Comparison of ENCODE assay signal across 23 mouse cellular contexts in genomic region chr6:138072963-138073339, GRCm38 (mm10). TPM values are rescaled to one million over a fixed set of nuclear protein-coding genes. Genes with fewer than 3 reads are reported as not detected.
DNase-seq lines count a peak whose midpoint lies in the region; ATAC-seq and TF ChIP-seq lines count a peak whose summit lies in the region.
"Had no signal": no experiment of that assay in that cellular context is flagged by ENCODE, and none has a peak within 500 bp of the region (broad histone marks: within the 10 kb centered on the region; RNA-seq: fewer than 3 reads in every experiment).

No protein-coding gene starts in this region.

- H3K27ac ChIP-seq in forebrain, embryonic 12.5 days = no peak overlapping the region
- H3K27ac ChIP-seq in forebrain, embryonic 10.5 days = no peak overlapping the region
- H3K27ac ChIP-seq in liver, adult 2 months (replicated peaks; ENCODE audit: insufficient read depth, low read depth, low read length) = peak overlapping the region; percentile 99
- H3K27ac ChIP-seq in liver, embryonic 11.5 days (ENCODE audit: low read depth, low read length) = no peak overlapping the region
- no peak overlapping the region for H3K27ac ChIP-seq in embryonic facial prominence, embryonic 11.5 days (replicated peaks; ENCODE audit: low read depth, low read length)
- 0 out of 2 replicates have a peak overlapping the region, but pooled peaks have one; percentile 24 for H3K27ac ChIP-seq in limb, embryonic 12.5 days
- H3K27ac ChIP-seq: heart, embryonic 13.5 days; hindbrain, postnatal 0 days; liver, embryonic 15.5 days had no signal

- H3K9ac ChIP-seq in forebrain, embryonic 12.5 days = no peak overlapping the region
- H3K9ac ChIP-seq in liver, adult 2 months (ENCODE audit: low read depth, low read length) = peak overlapping the region; percentile 66
- H3K9ac ChIP-seq in liver, embryonic 11.5 days (ENCODE audit: low read depth, low read length) = no peak overlapping the region
- H3K9ac ChIP-seq in embryonic facial prominence, embryonic 11.5 days (replicated peaks; ENCODE audit: low read length) = no peak overlapping the region
- no peak overlapping the region for H3K9ac ChIP-seq in limb, embryonic 12.5 days (replicated peaks)
- H3K9ac ChIP-seq: heart, embryonic 13.5 days; liver, embryonic 15.5 days had no signal

- TF ChIP-seq CTCF in liver, adult 2 months (IDR thresholded peaks at IDR 0.05; ENCODE audit: low read depth, low read length) = no peak

- H3K4me1 ChIP-seq in forebrain, embryonic 12.5 days = peaks cover 9% of the 10 kb centered on the region; the same call in 1 of the 2 replicates
- H3K4me1 ChIP-seq in forebrain, embryonic 10.5 days = peaks cover 23% of the 10 kb centered on the region
- H3K4me1 ChIP-seq in liver, adult 2 months (ENCODE audit: control insufficient read depth, insufficient read depth, low read length) = peaks cover 35% of the 10 kb centered on the region
- H3K4me1 ChIP-seq in liver, embryonic 11.5 days (replicated peaks; ENCODE audit: control insufficient read depth, insufficient read depth, low read length) = no peaks in the 10 kb centered on the region
- H3K4me1 ChIP-seq in embryonic facial prominence, embryonic 11.5 days (ENCODE audit: control insufficient read depth, insufficient read depth, low read length) = no peaks in the 10 kb centered on the region
- peaks cover 5% of the 10 kb centered on the region; the same call in 1 of the 2 replicates for H3K4me1 ChIP-seq in limb, embryonic 12.5 days (replicated peaks)
- H3K4me1 ChIP-seq: liver, embryonic 15.5 days had no signal

- 0 out of 2 replicates have a peak, but pooled peaks have one; percentile 20 for ATAC-seq in forebrain, embryonic 12.5 days (ENCODE audit: low FRiP score)
- no peak for ATAC-seq in liver, embryonic 11.5 days (replicated peaks; ENCODE audit: low FRiP score)
- ATAC-seq in embryonic facial prominence, embryonic 11.5 days (replicated peaks; ENCODE audit: insufficient number of reproducible peaks, low FRiP score, low TSS enrichment, low read depth) = peak; percentile 78; the same call in 1 of the 2 replicates
- ATAC-seq in limb, embryonic 12.5 days (ENCODE audit: insufficient number of reproducible peaks, insufficient read depth, low FRiP score, low TSS enrichment, low read depth) = peak; percentile 68; the same call in 1 of the 2 replicates
- ATAC-seq in frontal cortex, adult (ENCODE audit: low TSS enrichment) = no peak
- ATAC-seq: hindbrain, postnatal 0 days; lung, postnatal 0 days had no signal

- TF ChIP-seq POLR2A in liver, adult 2 months (IDR thresholded peaks at IDR 0.05; ENCODE audit: extremely low read depth, insufficient read depth, low read length) = no peak

- no peaks in the 10 kb centered on the region for H3K9me3 ChIP-seq in forebrain, embryonic 12.5 days
- no peaks in the 10 kb centered on the region for H3K9me3 ChIP-seq in forebrain, embryonic 10.5 days
- no peaks in the 10 kb centered on the region; the same call in 1 of the 2 replicates for H3K9me3 ChIP-seq in liver, embryonic 11.5 days (ENCODE audit: control insufficient read depth, low read length)
- no peaks in the 10 kb centered on the region for H3K9me3 ChIP-seq in embryonic facial prominence, embryonic 11.5 days (replicated peaks; ENCODE audit: control insufficient read depth, low read length)
- H3K9me3 ChIP-seq in limb, embryonic 12.5 days = no peaks in the 10 kb centered on the region
- H3K9me3 ChIP-seq: heart, embryonic 13.5 days; liver, embryonic 15.5 days had no signal

- no peaks in the 10 kb centered on the region for H3K79me2 ChIP-seq in liver, adult 2 months (ENCODE audit: control insufficient read depth, insufficient read depth, low read length)

- no peaks in the 10 kb centered on the region for H3K36me3 ChIP-seq in forebrain, embryonic 12.5 days (replicated peaks)
- no peaks in the 10 kb centered on the region for H3K36me3 ChIP-seq in forebrain, embryonic 10.5 days (replicated peaks)
- H3K36me3 ChIP-seq in liver, adult 2 months (ENCODE audit: control insufficient read depth, insufficient read depth, low read length) = no peaks in the 10 kb centered on the region
- H3K36me3 ChIP-seq in liver, embryonic 11.5 days (ENCODE audit: control insufficient read depth, insufficient read depth, low read length) = no peaks in the 10 kb centered on the region
- no peaks in the 10 kb centered on the region for H3K36me3 ChIP-seq in embryonic facial prominence, embryonic 11.5 days (replicated peaks; ENCODE audit: control insufficient read depth, insufficient read depth, low read depth, low read length)
- H3K36me3 ChIP-seq in limb, embryonic 12.5 days = no peaks in the 10 kb centered on the region
- H3K36me3 ChIP-seq: heart, embryonic 13.5 days; liver, embryonic 15.5 days had no signal

- no peak overlapping the region for H3K4me2 ChIP-seq in forebrain, embryonic 12.5 days
- no peak overlapping the region for H3K4me2 ChIP-seq in liver, embryonic 11.5 days
- no peak overlapping the region for H3K4me2 ChIP-seq in embryonic facial prominence, embryonic 11.5 days (ENCODE audit: low read depth, low read length)
- no peak overlapping the region for H3K4me2 ChIP-seq in limb, embryonic 12.5 days
- H3K4me2 ChIP-seq: heart, embryonic 13.5 days; liver, embryonic 15.5 days had no signal

- H3K4me3 ChIP-seq in forebrain, embryonic 12.5 days (replicated peaks) = no peak overlapping the region
- H3K4me3 ChIP-seq in forebrain, embryonic 10.5 days = no peak overlapping the region
- H3K4me3 ChIP-seq in liver, adult 2 months (ENCODE audit: insufficient read depth, low read depth, low read length) = peak overlapping the region; percentile 10; the same call in 1 of the 2 replicates
- no peak overlapping the region for H3K4me3 ChIP-seq in liver, embryonic 11.5 days (ENCODE audit: low read depth, low read length)
- no peak overlapping the region for H3K4me3 ChIP-seq in embryonic facial prominence, embryonic 11.5 days (ENCODE audit: low read depth, low read length)
- no peak overlapping the region for H3K4me3 ChIP-seq in limb, embryonic 12.5 days (replicated peaks)
- H3K4me3 ChIP-seq: heart, embryonic 13.5 days; liver, embryonic 15.5 days; myocyte had no signal

- H3K27me3 ChIP-seq in forebrain, embryonic 12.5 days = no peaks in the 10 kb centered on the region
- H3K27me3 ChIP-seq in forebrain, embryonic 10.5 days (ENCODE audit: poor library complexity, severe bottlenecking) = no peaks in the 10 kb centered on the region
- no peaks in the 10 kb centered on the region for H3K27me3 ChIP-seq in liver, adult 2 months (ENCODE audit: control insufficient read depth, insufficient read depth, low read length)
- no peaks in the 10 kb centered on the region for H3K27me3 ChIP-seq in liver, embryonic 11.5 days (replicated peaks; ENCODE audit: control insufficient read depth, insufficient read depth, low read length)
- no peaks in the 10 kb centered on the region for H3K27me3 ChIP-seq in embryonic facial prominence, embryonic 11.5 days (ENCODE audit: control insufficient read depth, insufficient read depth, low read length)
- H3K27me3 ChIP-seq in limb, embryonic 12.5 days = no peaks in the 10 kb centered on the region; the same call in 1 of the 2 replicates
- H3K27me3 ChIP-seq: CH12.LX; heart, embryonic 13.5 days; liver, embryonic 15.5 days had no signal

- DNase-seq in forebrain, embryonic 10.5 days (ENCODE audit: extremely low spot score, low spot score) = no peak
- peak; percentile 80 for DNase-seq in liver, adult 2 months (ENCODE audit: extremely low read depth, low read depth, low spot score)
- no peak for DNase-seq in liver, embryonic 11.5 days (ENCODE audit: low spot score)
- peak; percentile 26 for DNase-seq in embryonic facial prominence, embryonic 11.5 days (ENCODE audit: low spot score)
- no peak for DNase-seq in lung, postnatal 36 days
- DNase-seq: adrenal gland, postnatal 10 days; cerebellum, adult 11-12 months; cerebellum, postnatal 25 days; heart, postnatal 36 days; kidney, adult 11 months; layer of hippocampus, postnatal 36 days; thymus, adult 2 months had no signal

- WGBS in forebrain, embryonic 12.5 days = 65% methylated on average over 8 of the region's 8 CpGs
- 83% methylated on average over 8 of the region's 8 CpGs for WGBS in forebrain, embryonic 10.5 days
- WGBS in liver, adult 2 months = 48% methylated on average over 8 of the region's 8 CpGs
- WGBS in liver, embryonic 11.5 days = 80% methylated on average over 8 of the region's 8 CpGs
- WGBS in embryonic facial prominence, embryonic 11.5 days = 56% methylated on average over 8 of the region's 8 CpGs
- 52% methylated on average over 8 of the region's 8 CpGs for WGBS in limb, embryonic 12.5 days

RNA-seq across cellular contexts. Expression of gene Slc15a5, which starts 6.8 kb away (rescaled TPM):
- polyA plus RNA-seq in forebrain, embryonic 12.5 days (2016; fragmentation: Nextera tagmentation; extraction: Ambion mirVana) = not detected in 2 replicates
- polyA plus RNA-seq in forebrain, embryonic 10.5 days (2016; fragmentation: Nextera tagmentation; extraction: Ambion mirVana) = not detected in 2 replicates
- total RNA-seq in liver, adult 2 months (2014; rRNA removed) = 0.27 and 1.0 TPM in 2 replicates
- 1.1 and 1.5 TPM in 2 replicates for polyA plus RNA-seq in liver, adult 2 months (2012; rRNA removed)
- not detected in 2 replicates for polyA plus RNA-seq in liver, embryonic 11.5 days (2014; fragmentation: Nextera tagmentation; extraction: Ambion mirVana)
- 0.31 TPM in 1 of 2 replicates, not detected in the other for polyA plus RNA-seq in embryonic facial prominence, embryonic 11.5 days (2014; fragmentation: Nextera tagmentation; extraction: Ambion mirVana)
- polyA plus RNA-seq in limb, embryonic 12.5 days (2016; fragmentation: Nextera tagmentation; extraction: Ambion mirVana) = not detected in 2 replicates
- total RNA-seq: adrenal gland, postnatal 10 days; CH12.LX; heart, postnatal 36 days; hindbrain, postnatal 0 days; layer of hippocampus, adult 18-20 months; layer of hippocampus, postnatal 36 days; megakaryocyte-erythroid progenitor cell, adult 5-6 weeks had no signal
- polyA plus RNA-seq: heart, embryonic 13.5 days; liver, embryonic 15.5 days; lung, postnatal 0 days; myocyte had no signal

Comparison
In these comparisons a context has a peak if more than half of its experiments do, and no peak if none do; other contexts are left out.
1. H3K27ac ChIP-seq: peak in liver, adult 2 months (single experiment) and limb, embryonic 12.5 days (single experiment); none in forebrain, embryonic 12.5 days (single experiment), forebrain, embryonic 10.5 days (single experiment), liver, embryonic 11.5 days (single experiment) and embryonic facial prominence, embryonic 11.5 days (single experiment).
2. DNase-seq: peak in liver, adult 2 months (single experiment) and embryonic facial prominence, embryonic 11.5 days (single experiment); none in forebrain, embryonic 10.5 days (single experiment), liver, embryonic 11.5 days (single experiment) and lung, postnatal 36 days (single experiment).
3. ATAC-seq: peak in forebrain, embryonic 12.5 days (single experiment), embryonic facial prominence, embryonic 11.5 days (single experiment) and limb, embryonic 12.5 days (single experiment); none in liver, embryonic 11.5 days (single experiment) and frontal cortex, adult (single experiment).